Mouse (Mus musculus) lung, embryonic 14.5 days (tissue): Measurements from ENCODE around the gene Rhobtb1. TPM values are rescaled to one million over a fixed set of nuclear protein-coding genes. Genes with fewer than 3 reads are reported as not detected.

Experiments used
- ATAC-seq: fragments of 200-750 bp; cut with Nextera tagmentation; 2 replicates; pipeline ENCODE4 v1.8.0; 2017; ENCODE audit warnings: mild to moderate bottlenecking, moderate TSS enrichment, moderate library complexity; ENCODE audit not compliant: insufficient read depth
- DNase-seq: peaks from one replicate; pipeline ENCODE4 v3.0.0-alpha.2; 2015
- H3K27ac ChIP-seq: fragments of 300-500 bp; sonication (generic); 2 replicates; pipeline ENCODE4 v1.5.1; 2014; ENCODE audit warnings: low read depth, mild to moderate bottlenecking, moderate library complexity
- H3K27me3 ChIP-seq: fragments of 300-500 bp; sonication (generic); 2 replicates; pipeline ENCODE4 v1.6.1; 2014; ENCODE audit warnings: low read length, control low read depth; ENCODE audit not compliant: insufficient read depth
- H3K36me3 ChIP-seq: fragments of 300-500 bp; sonication (generic); 2 replicates; pipeline ENCODE4 v1.6.1; 2014; ENCODE audit warnings: control low read depth; ENCODE audit not compliant: insufficient read depth
- H3K4me1 ChIP-seq: fragments of 300-500 bp; sonication (generic); 2 replicates; pipeline ENCODE4 v1.6.1; 2014; ENCODE audit warnings: antibody characterized with exemption, control low read depth; ENCODE audit not compliant: insufficient read depth
- H3K4me2 ChIP-seq: fragments of 300-500 bp; sonication (generic); 2 replicates; pipeline ENCODE4 v1.6.1; 2014; ENCODE audit warnings: mild to moderate bottlenecking
- H3K4me3 ChIP-seq: fragments of 300-500 bp; sonication (generic); 2 replicates; pipeline ENCODE4 v1.5.1; 2014; ENCODE audit warnings: low read depth, low read length
- H3K9ac ChIP-seq: fragments of 300-500 bp; sonication (generic); 2 replicates; pipeline ENCODE4 v1.6.1; 2014
- H3K9me3 ChIP-seq: fragments of 300-500 bp; sonication (generic); 2 replicates; pipeline ENCODE4 v1.6.1; 2016; ENCODE audit warnings: low read depth, low read length, control low read depth
- CTCF ChIP-seq: IDR thresholded peaks from 2 replicates; pipeline ENCODE4 v1.5.1; 2016; ENCODE audit warnings: antibody characterized with exemption, low read depth
- WGBS: fragments of 180-500 bp; shearing (Covaris S2); extraction: QIAGEN DNeasy Blood & Tissue Kit; methylation state at CpG from one replicate; pipeline ENCODE4 v1.1.7; 2014; 5-methylcytosine and 5-hydroxymethylcytosine counted together
- polyA plus RNA-seq: library from polyadenylated mRNA; unstranded; fragments of >200 nt; fragmentation: Nextera tagmentation; extraction: Ambion mirVana; gene quantifications from 2 replicates; pipeline ENCODE4 v1.2.1, GENCODE M21; 2014

The Rhobtb1 gene
- polyA plus RNA-seq, 1 experiment from 2014 or later, result 19.4 TPM

DNA sequence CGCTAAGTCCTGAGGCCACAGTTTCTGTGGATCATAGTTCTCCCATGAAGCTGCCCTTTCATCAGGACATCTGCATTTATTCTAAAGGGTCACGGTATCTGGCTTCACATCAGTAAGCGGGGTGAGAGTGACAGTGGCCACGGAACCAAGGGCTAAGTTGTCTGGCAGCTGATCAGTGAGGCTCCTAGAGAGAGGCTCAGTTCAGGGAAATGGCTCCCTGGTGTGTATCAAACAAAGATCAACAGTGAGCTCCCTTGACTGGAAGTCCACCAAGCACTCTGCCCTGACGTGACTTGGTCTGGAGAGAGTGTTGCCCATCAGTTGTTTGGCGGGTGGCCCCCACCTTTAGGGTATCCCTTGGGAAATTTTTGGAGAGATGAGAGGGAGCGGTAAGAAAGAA, 73.0 kb downstream of the Rhobtb1 start:
- 66% methylated on average over 7 of the region's 7 CpGs for WGBS

DNA sequence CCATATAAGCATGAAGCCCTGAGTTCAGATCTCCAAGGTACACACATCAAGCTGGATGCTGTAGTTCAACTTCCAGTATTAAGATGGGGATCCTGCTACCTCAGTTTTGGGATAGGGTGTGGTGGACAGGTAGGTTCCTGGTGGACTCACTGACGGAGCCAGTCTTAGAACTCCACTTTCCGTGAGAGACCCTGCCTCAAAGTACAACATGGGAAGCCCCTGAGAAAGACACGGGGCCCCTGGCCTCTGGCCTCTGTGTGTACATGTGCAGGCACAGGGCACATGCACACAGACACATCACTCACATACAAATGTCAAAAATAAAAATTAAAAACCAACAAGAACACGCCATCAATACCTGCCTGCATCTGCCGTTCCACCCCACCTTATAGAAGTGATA, 74.2 kb downstream of the Rhobtb1 start:
- WGBS, result 89% methylated on average over 5 of the region's 5 CpGs
- Histone ChIP-seq H3K4me3 (no peak overlapping the region), H3K9me3 (no peaks in the 10 kb centered on the region), H3K9ac (no peak overlapping the region), H3K27ac (no peak overlapping the region), H3K4me1 (no peaks in the 10 kb centered on the region), H3K36me3 (no peaks in the 10 kb centered on the region), H3K27me3 (no peaks in the 10 kb centered on the region), H3K4me2 (no peak overlapping the region)
- DNase-seq (no peak), ATAC-seq (no peak)
- TF ChIP-seq CTCF, result no peak

More for the DNA sequence above, 73.0 kb downstream of the Rhobtb1 start:
- Histone ChIP-seq H3K36me3 (no peaks in the 10 kb centered on the region), H3K27ac (no peak overlapping the region), H3K4me2 (no peak overlapping the region), H3K9me3 (no peaks in the 10 kb centered on the region), H3K27me3 (no peaks in the 10 kb centered on the region), H3K9ac (no peak overlapping the region), H3K4me3 (no peak overlapping the region), H3K4me1 (no peaks in the 10 kb centered on the region)
- DNase-seq, result no peak
- no peak for TF ChIP-seq CTCF
- ATAC-seq, result no peak

DNA sequence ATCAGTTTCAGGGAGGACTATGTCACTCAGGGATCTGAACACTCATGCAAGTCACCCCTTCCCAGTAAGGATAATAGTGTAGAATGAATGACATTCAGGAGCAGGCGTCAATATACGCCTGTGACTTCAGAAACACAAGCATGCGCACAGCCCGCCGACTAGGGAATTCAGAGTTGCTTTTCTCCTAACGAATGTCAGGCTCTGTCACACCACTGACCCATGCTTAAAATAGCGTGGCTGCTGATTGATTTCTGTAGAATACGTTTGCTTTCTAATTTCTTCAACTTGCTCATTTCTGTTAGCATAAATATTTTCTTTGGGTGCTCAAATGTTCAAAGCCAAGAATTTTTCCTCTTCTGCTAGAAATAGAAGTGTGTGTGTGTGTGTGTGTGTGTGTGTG, 74.7 kb downstream of the Rhobtb1 start:
- H3K9ac ChIP-seq, result no peak overlapping the region
- H3K4me1 ChIP-seq, result no peaks in the 10 kb centered on the region
- TF ChIP-seq CTCF, result no peak
- H3K36me3 ChIP-seq, result no peaks in the 10 kb centered on the region
- no peak overlapping the region for H3K4me3 ChIP-seq
- H3K9me3 ChIP-seq, result no peaks in the 10 kb centered on the region
- DNase-seq (peak; percentile 54), ATAC-seq (no peak)
- no peak overlapping the region for H3K4me2 ChIP-seq
- H3K27ac ChIP-seq, result no peak overlapping the region
- 53% methylated on average over 8 of the region's 8 CpGs for WGBS
- H3K27me3 ChIP-seq, result no peaks in the 10 kb centered on the region

DNA sequence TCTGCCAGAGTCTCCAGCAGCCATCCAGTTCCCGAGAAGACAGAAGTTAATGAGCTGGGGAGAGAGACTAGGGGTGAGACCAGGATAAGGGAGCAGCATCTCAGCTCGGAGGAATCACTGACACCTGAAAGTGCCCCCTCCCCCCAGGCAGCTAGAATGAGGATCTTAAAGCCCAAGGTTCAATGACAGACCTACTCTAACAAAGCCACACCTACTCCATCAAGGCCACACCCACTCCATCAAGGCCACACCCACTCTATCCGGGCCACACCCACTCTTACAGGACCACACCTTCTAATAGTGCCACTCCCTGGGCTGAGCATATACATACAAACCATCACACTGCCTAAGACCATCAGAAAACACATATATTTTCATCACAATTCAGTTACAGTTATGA, 86.0 kb downstream of the Rhobtb1 start:
- no peak for ATAC-seq
- TF ChIP-seq CTCF, result no peak
- 70% methylated on average over 3 of the region's 3 CpGs for WGBS
- no peaks in the 10 kb centered on the region for H3K4me1 ChIP-seq
- H3K27me3 ChIP-seq, result no peaks in the 10 kb centered on the region
- no peak overlapping the region for H3K4me2 ChIP-seq
- H3K9ac ChIP-seq, result no peak overlapping the region
- no peak overlapping the region for H3K27ac ChIP-seq
- H3K9me3 ChIP-seq, result no peaks in the 10 kb centered on the region
- 0 out of 2 replicates have a peak, but pooled peaks cover 3% of the 10 kb centered on the region for H3K36me3 ChIP-seq
- DNase-seq, result no peak
- H3K4me3 ChIP-seq, result no peak overlapping the region

DNA sequence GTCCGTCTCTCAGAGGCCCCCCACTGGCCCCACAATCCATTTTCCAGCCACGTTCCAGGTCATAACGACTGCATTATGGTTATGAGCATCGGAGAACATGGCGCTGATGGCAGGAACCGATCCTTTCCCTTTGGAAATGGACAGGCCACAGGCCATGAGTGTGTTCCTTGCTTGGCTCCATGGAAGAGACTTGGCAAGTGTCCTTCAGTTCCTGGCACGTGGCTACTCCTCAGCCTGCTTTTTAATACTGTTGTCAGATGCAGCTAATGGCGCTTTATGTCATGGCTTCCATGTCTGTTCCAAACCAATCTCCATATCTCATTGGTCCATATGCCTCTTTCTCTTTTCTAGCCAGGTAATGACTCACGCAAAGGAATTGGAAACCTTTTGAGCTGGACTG, 86.5 kb downstream of the Rhobtb1 start:
- 92% methylated on average over 9 of the region's 9 CpGs for WGBS
- ATAC-seq, result no peak
- no peaks in the 10 kb centered on the region for H3K4me1 ChIP-seq
- H3K27me3 ChIP-seq, result no peaks in the 10 kb centered on the region
- no peak overlapping the region for H3K27ac ChIP-seq
- H3K4me2 ChIP-seq, result no peak overlapping the region
- H3K36me3 ChIP-seq, result 0 out of 2 replicates have a peak, but pooled peaks cover 3% of the 10 kb centered on the region
- no peak for TF ChIP-seq CTCF
- no peaks in the 10 kb centered on the region for H3K9me3 ChIP-seq
- no peak overlapping the region for H3K9ac ChIP-seq
- no peak overlapping the region for H3K4me3 ChIP-seq
- no peak for DNase-seq

DNA sequence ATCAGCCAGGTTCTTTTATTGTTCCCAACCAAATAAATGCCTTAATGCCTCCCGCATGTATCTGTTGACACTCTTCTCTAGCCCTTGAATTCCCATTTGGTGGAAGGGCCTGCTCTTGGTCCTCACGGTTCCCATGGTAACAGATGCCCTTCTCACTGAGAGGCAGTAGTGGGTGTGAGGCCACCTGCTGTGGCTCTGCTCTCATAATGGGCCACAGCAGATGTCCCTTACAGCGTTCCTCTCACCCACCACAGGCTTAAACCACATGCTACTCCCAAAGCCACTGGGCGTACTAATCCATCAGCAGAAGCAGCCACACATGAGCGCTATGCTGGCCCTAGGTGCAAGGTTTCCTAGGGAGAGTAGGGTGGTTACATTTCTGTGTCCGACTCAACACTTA, 87.1 kb downstream of the Rhobtb1 start:
- Histone ChIP-seq H3K36me3 (0 out of 2 replicates have a peak, but pooled peaks cover 3% of the 10 kb centered on the region), H3K27ac (no peak overlapping the region), H3K4me1 (no peaks in the 10 kb centered on the region), H3K4me2 (no peak overlapping the region), H3K9ac (no peak overlapping the region), H3K9me3 (no peaks in the 10 kb centered on the region), H3K4me3 (no peak overlapping the region), H3K27me3 (no peaks in the 10 kb centered on the region)
- TF ChIP-seq CTCF, result no peak
- DNase-seq, result no peak
- ATAC-seq, result no peak
- 54% methylated on average over 6 of the region's 6 CpGs for WGBS

DNA sequence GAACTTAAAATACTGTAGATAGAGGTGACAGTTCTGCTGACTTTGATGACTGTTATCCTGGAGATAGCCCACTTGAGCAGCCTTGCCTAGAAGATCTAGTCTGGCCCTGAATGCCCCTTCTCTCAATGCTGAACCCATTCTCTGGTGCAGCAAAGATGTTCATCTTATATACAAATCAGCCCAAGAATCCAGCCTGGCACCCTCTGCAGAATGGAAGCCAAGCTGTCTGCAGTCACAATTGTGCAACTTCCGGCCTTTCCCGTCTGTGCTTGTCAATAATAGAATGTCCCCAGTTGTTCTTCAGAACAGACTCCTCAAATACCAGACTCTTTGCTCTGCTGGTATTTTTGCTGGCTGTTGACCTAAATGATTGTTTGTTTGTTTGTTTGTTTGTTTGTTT, 89.3 kb downstream of the Rhobtb1 start:
- Histone ChIP-seq H3K4me2 (no peak overlapping the region), H3K4me1 (no peaks in the 10 kb centered on the region), H3K36me3 (0 out of 2 replicates have a peak, but pooled peaks cover 3% of the 10 kb centered on the region), H3K9me3 (no peaks in the 10 kb centered on the region), H3K27ac (no peak overlapping the region), H3K9ac (no peak overlapping the region), H3K4me3 (no peak overlapping the region), H3K27me3 (no peaks in the 10 kb centered on the region)
- 81% methylated on average over 2 of the region's 2 CpGs for WGBS
- DNase-seq, result no peak
- no peak for TF ChIP-seq CTCF
- ATAC-seq, result no peak

DNA sequence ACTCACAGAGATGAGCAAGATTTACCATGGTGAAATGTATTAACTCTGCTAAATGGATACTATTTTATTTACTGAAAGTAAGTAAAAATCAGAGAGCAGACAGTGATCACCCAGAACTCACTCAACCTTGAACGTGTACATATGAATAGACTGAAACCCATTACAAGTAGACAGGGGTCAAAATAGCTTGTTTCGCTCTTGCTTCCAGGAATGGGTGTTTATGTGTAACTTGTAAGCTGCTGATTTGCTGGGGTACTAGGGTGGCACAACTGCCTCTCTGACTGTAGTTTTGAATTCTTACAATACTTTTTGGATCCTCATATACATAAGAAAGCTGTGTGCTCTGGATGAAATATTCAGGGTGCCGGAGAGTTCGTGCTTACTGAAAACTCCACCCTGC, 93.9 kb downstream of the Rhobtb1 start:
- Histone ChIP-seq H3K9me3 (no peaks in the 10 kb centered on the region), H3K27ac (no peak overlapping the region), H3K4me1 (peaks cover 4% of the 10 kb centered on the region; the same call in 1 of the 2 replicates), H3K9ac (no peak overlapping the region), H3K4me3 (no peak overlapping the region), H3K4me2 (no peak overlapping the region), H3K36me3 (peaks cover under 1% of the 10 kb centered on the region; the same call in 1 of the 2 replicates), H3K27me3 (no peaks in the 10 kb centered on the region)
- DNase-seq, result no peak
- TF ChIP-seq CTCF, result no peak
- ATAC-seq, result no peak
- WGBS, result 81% methylated on average over 4 of the region's 4 CpGs
